Mouse (Mus musculus) embryonic fibroblast, embryonic 13.5 days (primary cell): Measurements from ENCODE around the gene Dok5.

Experiments
- CTCF ChIP-seq: IDR thresholded peaks from 2 replicates; pipeline ENCODE4 v1.5.1; 2011; ENCODE audit warnings: mild to moderate bottlenecking, control low read depth, low read length, moderate library complexity, borderline replicate concordance; ENCODE audit not compliant: insufficient read depth
- POLR2A ChIP-seq: IDR thresholded peaks from 2 replicates; pipeline ENCODE4 v1.6.1; 2011; ENCODE audit warnings: low read depth, mild to moderate bottlenecking, control low read depth, low read length, moderate library complexity

DNA sequence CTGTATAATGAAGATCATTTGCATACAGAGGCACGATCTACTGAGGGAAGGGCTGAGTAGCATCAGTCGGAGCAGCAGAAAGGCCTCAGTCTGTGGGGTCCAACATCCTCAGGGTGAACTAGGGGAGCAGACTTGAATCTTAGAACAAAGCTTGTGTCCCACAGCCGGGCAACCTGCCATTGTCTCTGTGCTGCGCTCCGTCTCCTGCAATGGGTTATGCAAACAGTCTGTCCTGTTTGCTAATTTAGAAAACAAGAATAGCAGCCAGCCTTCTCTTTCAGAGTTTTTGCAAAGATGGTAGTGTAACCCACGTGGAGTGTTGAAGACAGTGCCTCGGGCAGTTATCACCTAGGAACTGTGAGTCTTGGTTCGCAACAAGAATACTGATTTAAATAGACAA, 163.5 kb downstream of the Dok5 start:
- TF ChIP-seq CTCF (no peak), POLR2A (no peak)
